Mouse (Mus musculus) midbrain, embryonic 10.5 days (tissue): ENCODE results near the gene Cdc42ep5. TPM values are rescaled to one million over a fixed set of nuclear protein-coding genes. Genes with fewer than 3 reads are reported as not detected.

Experiments
- DNase-seq: peaks from one replicate; pipeline ENCODE4 v3.0.0-alpha.2; 2017; ENCODE audit warnings: low spot score
- H3K27ac ChIP-seq: fragments of 300-500 bp; sonication (generic); replicated peaks from 2 replicates; pipeline ENCODE4 v1.5.1; 2016; ENCODE audit warnings: mild to moderate bottlenecking
- H3K27me3 ChIP-seq: fragments of 300-500 bp; sonication (generic); 2 replicates; pipeline ENCODE4 v1.6.1; 2016; ENCODE audit warnings: low read depth, mild to moderate bottlenecking; ENCODE audit not compliant: poor library complexity, severe bottlenecking
- H3K36me3 ChIP-seq: fragments of 300-500 bp; sonication (generic); 2 replicates; pipeline ENCODE4 v1.6.1; 2016; ENCODE audit warnings: mild to moderate bottlenecking, moderate library complexity
- H3K4me1 ChIP-seq: fragments of 300-500 bp; sonication (generic); 2 replicates; pipeline ENCODE4 v1.6.1; 2016
- H3K4me3 ChIP-seq: fragments of 300-500 bp; sonication (generic); 2 replicates; pipeline ENCODE4 v1.5.1; 2016; ENCODE audit warnings: mild to moderate bottlenecking, moderate library complexity
- H3K9me3 ChIP-seq: fragments of 300-500 bp; sonication (generic); replicated peaks from 2 replicates; pipeline ENCODE4 v1.6.1; 2016; ENCODE audit warnings: mild to moderate bottlenecking
- WGBS: fragments of 180-500 bp; shearing (Covaris S2); methylation state at CpG from one replicate; pipeline ENCODE4 v1.1.7; 2016; 5-methylcytosine and 5-hydroxymethylcytosine counted together
- polyA plus RNA-seq: library from polyadenylated mRNA; unstranded; fragments of >200 nt; fragmentation: Nextera tagmentation; extraction: Ambion mirVana; gene quantifications from 2 replicates; pipeline ENCODE4 v1.2.1, GENCODE M21; 2016

Cdc42ep5 gene
- polyA plus RNA-seq, 1 experiment from 2014 or later = 18.1 TPM

DNA sequence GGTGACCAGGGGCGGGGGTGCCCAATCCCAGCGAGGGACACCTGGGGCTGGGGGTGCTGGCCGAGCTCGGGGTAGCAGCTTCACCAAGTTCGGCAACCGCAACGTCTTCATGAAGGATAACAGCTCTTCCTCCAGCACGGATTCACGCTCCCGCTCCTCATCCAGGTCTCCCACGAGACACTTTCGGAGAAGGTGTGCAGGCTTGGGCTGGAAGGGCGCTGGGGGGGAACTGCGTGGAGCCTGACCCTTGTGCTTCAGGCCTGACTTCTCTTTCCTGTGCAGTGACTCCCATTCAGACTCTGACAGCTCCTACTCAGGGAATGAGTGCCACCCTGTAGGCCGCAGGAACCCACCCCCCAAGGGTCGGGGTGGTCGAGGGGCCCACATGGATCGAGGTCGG, 21.2 kb downstream of the Cdc42ep5 start:
- 98% methylated on average over 19 of the region's 19 CpGs for WGBS
- no peak for DNase-seq
- no peak overlapping the region for H3K27ac ChIP-seq
- peaks cover 9% of the 10 kb centered on the region for H3K4me1 ChIP-seq
- H3K27me3 ChIP-seq = no peaks in the 10 kb centered on the region
- no peaks in the 10 kb centered on the region; the same call in 1 of the 2 replicates for H3K9me3 ChIP-seq
- H3K36me3 ChIP-seq = peaks cover 100% of the 10 kb centered on the region
- no peak overlapping the region for H3K4me3 ChIP-seq

DNA sequence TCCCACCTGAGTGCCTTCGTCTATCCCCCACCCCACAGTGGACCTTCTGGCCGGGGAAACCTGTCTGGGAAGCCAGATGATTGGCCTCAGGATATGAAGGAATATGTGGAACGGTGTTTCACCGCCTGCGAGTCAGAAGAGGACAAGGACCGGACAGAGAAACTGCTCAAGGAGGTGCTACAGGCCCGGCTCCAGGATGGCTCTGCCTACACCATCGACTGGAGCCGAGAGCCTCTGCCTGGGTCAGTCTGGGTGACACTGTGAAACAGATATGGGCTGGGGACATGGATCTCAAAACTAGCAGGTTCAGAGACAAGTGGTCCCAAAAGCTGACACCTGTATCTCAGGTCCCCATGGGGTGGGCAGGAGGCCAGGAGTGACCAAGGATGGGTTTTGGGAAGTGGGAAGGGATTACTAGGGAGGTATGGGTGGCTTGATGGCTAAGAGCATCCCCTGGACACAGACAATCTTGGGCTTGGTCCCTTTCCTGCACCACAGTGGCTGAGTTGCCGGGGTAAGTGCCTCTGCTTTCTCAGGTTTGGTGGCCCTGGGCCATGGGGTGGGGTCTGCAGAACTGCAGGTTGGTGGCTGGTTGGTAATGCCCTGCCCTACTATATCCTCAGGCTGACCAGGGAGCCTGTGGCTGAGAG, 21.7 kb downstream of the Cdc42ep5 start:
- H3K36me3 ChIP-seq = peaks cover 100% of the 10 kb centered on the region
- WGBS = 96% methylated on average over 10 of the region's 10 CpGs

DNA sequence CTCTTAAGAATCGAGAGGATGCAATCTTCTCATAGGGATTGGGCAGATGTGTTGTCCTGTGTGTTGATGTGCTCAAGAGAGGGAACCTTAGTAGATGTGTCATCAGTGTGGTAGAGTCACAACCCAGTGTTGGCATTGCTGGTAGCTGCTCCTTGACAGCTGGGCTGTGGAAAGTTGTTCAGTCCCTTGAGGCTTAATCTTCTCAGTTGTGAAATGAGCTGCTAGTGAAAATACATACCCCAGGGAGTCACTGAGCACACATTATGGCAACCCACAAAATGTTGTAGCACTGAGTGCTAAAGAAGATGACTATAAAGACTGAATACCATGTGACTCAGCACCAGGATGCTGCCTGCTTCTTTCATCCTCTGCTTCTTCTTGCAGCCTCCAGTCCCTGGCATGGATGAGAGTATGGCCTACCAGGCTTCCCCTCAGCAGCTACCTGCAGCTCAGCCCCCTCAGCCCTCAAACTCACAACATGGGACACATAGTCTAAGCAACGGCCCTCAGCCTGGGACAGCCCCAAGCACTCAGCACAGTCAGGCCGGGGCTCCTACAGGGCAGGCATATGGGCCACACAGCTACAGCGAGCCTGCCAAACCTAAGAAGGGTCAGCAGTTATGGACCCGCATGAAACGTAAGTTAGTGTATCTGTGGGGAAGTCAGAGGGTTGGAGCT, 22.9 kb downstream of the Cdc42ep5 start:
- no peaks in the 10 kb centered on the region for H3K27me3 ChIP-seq

More for the DNA sequence above, 21.7 kb downstream of the Cdc42ep5 start:
- peaks cover 9% of the 10 kb centered on the region for H3K4me1 ChIP-seq
- H3K9me3 ChIP-seq = no peaks in the 10 kb centered on the region; the same call in 1 of the 2 replicates
- no peak overlapping the region for H3K27ac ChIP-seq
- DNase-seq = no peak
- no peak overlapping the region for H3K4me3 ChIP-seq
- H3K27me3 ChIP-seq = no peaks in the 10 kb centered on the region

GRCm38 (mm10) chr7:4139391-4139790, 25.3 kb downstream of the Cdc42ep5 start:
- Histone ChIP-seq H3K27me3 (no peaks in the 10 kb centered on the region), H3K9me3 (no peaks in the 10 kb centered on the region), H3K4me1 (peaks cover 24% of the 10 kb centered on the region), H3K4me3 (peak overlapping the region; percentile 7; the same call in 1 of the 2 replicates), H3K36me3 (peaks cover 65% of the 10 kb centered on the region), H3K27ac (no peak overlapping the region)
- WGBS = 94% methylated on average over 5 of the region's 5 CpGs
- no peak for DNase-seq

More for the DNA sequence above, 22.9 kb downstream of the Cdc42ep5 start:
- no peaks in the 10 kb centered on the region; the same call in 1 of the 2 replicates for H3K9me3 ChIP-seq
- no peak overlapping the region for H3K4me3 ChIP-seq
- no peak for DNase-seq
- WGBS = 94% methylated on average over 6 of the region's 6 CpGs
- no peak overlapping the region for H3K27ac ChIP-seq
- H3K4me1 ChIP-seq = peaks cover 13% of the 10 kb centered on the region
- H3K36me3 ChIP-seq = peaks cover 89% of the 10 kb centered on the region

DNA sequence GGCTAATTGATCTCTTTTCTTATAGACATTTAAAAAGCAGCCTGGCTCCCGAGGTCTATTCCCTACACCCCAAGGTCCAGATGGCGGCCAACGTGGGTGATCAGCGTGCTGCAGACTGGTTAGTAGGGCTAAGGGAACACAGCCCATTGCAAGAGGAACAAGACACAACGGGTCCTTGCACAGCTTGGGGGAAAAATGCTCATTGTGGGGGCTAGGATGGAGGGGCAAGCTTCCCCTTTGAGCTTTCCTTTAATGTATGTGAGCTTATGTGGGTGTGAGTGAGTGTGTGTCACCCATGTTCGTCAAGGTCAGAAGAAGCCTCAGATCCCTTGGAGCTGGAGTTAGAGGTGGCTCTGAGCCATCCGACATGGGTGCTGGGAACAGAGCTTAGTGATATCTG, 26.0 kb downstream of the Cdc42ep5 start:
- Histone ChIP-seq H3K36me3 (peaks cover 62% of the 10 kb centered on the region), H3K4me3 (peak overlapping the region; percentile 80), H3K27me3 (no peaks in the 10 kb centered on the region), H3K4me1 (peaks cover 24% of the 10 kb centered on the region), H3K27ac (no peak overlapping the region), H3K9me3 (no peaks in the 10 kb centered on the region)
- WGBS = 91% methylated on average over 7 of the region's 7 CpGs
- DNase-seq = no peak

GRCm38 (mm10) chr7:4138181-4138580, 26.5 kb downstream of the Cdc42ep5 start:
- Histone ChIP-seq H3K27me3 (no peaks in the 10 kb centered on the region), H3K4me3 (peak overlapping the region; percentile 80), H3K4me1 (peaks cover 24% of the 10 kb centered on the region), H3K36me3 (peaks cover 62% of the 10 kb centered on the region), H3K9me3 (no peaks in the 10 kb centered on the region), H3K27ac (no peak overlapping the region)
- 96% methylated on average over 2 of the region's 2 CpGs for WGBS
- DNase-seq = no peak

GRCm38 (mm10) chr7:4137746-4138145, 26.9 kb downstream of the Cdc42ep5 start:
- no peak for DNase-seq
- Histone ChIP-seq H3K4me1 (peaks cover 24% of the 10 kb centered on the region), H3K27me3 (no peaks in the 10 kb centered on the region), H3K27ac (peak overlapping the region; percentile 97), H3K4me3 (peak overlapping the region; percentile 80), H3K36me3 (peaks cover 62% of the 10 kb centered on the region), H3K9me3 (no peaks in the 10 kb centered on the region)
- WGBS = 52% methylated on average over 3 of the region's 3 CpGs

- Histone ChIP-seq H3K4me1 (peaks cover 24% of the 10 kb centered on the region), H3K4me3 (peak within 1 kb of the TSS; percentile 80), H3K27ac (peak within 1 kb of the TSS; percentile 97), H3K36me3 (peaks cover 62% of the 10 kb centered on the region), H3K27me3 (no peaks in the 10 kb centered on the region), H3K9me3 (no peaks in the 10 kb centered on the region)
- peak; percentile 99 for DNase-seq
- WGBS = under 1% methylated on average over 72 of the region's 78 CpGs
Observed at GRCm38 (mm10) chr7:4136771-4137531, 27.7 kb downstream of the Cdc42ep5 start, which contains the start of gene Leng8. TSS of gene Leng8 (plus strand) at chr7:4137039.

DNA sequence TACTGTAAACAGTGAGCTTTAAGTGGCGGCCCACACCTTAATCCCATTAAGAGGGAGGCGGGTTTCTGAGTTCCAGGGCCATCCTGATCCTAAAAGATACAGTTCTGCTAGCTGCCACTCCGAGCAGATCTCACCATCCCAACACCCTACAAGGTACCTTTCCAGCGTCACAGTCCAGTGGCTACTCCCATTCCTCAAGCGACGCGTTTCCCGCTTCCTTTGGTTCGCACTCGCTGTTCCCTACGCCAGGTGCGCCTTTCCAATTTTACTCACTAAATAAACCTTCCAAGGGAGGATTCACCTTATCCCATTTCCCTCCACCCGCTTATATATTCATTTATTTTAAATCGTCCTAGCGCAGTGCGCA, 28.3 kb downstream of the Cdc42ep5 start:
- Histone ChIP-seq H3K9me3 (no peaks in the 10 kb centered on the region), H3K4me1 (peaks cover 26% of the 10 kb centered on the region), H3K27me3 (no peaks in the 10 kb centered on the region), H3K36me3 (peaks cover 61% of the 10 kb centered on the region), H3K27ac (peak overlapping the region; percentile 97), H3K4me3 (peak overlapping the region; percentile 80)
- WGBS = under 1% methylated on average over 16 of the region's 16 CpGs
- DNase-seq = no peak

GRCm38 (mm10) chr7:4134911-4135310, 29.7 kb downstream of the Cdc42ep5 start:
- H3K36me3 ChIP-seq = peaks cover 56% of the 10 kb centered on the region
- no peak overlapping the region for H3K27ac ChIP-seq
- H3K27me3 ChIP-seq = no peaks in the 10 kb centered on the region
- peaks cover 32% of the 10 kb centered on the region for H3K4me1 ChIP-seq
- DNase-seq = no peak
- no peak overlapping the region for H3K4me3 ChIP-seq
- H3K9me3 ChIP-seq = no peaks in the 10 kb centered on the region
- 95% methylated on average over 5 of the region's 5 CpGs for WGBS

DNA sequence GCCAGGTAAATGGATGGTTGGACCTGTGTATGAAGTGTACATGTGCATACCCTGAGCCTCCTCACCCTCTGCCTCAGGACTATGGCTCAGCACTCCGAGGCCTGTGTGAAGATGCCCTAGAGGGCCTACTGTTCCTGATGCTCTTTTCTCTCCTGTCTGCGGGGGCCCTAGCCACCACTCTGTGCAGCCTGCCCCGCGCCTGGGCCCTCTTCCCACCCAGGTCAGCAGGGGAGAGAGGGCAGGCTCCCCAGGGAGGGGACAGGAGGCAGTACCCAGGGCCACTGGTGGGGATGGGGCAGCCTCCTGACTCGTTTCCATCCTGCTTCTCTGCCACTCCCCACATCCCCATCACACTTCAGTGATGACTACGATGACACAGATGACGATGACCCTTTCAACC, 31.7 kb downstream of the Cdc42ep5 start:
- Histone ChIP-seq H3K4me1 (peaks cover 24% of the 10 kb centered on the region), H3K27me3 (no peaks in the 10 kb centered on the region), H3K4me3 (no peak overlapping the region), H3K36me3 (peaks cover 54% of the 10 kb centered on the region), H3K27ac (no peak overlapping the region), H3K9me3 (no peaks in the 10 kb centered on the region)
- WGBS = 79% methylated on average over 5 of the region's 7 CpGs
- DNase-seq = no peak

DNA sequence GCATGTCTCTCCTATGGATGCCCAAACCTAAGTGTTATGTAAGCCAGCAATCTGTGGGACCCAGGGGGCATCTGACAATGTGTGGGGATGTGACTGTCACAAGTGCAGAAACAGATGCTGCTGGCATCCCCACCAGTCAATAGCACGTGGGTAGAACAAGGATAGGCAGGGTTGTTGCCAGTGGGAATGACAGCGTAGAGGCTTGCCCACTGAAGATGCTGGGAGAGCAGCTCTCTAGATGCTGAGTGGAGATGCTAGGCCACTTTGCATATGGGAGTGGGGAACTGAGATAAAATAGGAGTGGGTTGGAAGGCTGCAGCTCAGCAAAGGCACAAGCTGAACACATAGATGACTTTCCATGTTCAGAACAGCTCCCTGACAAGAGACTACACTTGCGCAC, 32.1 kb downstream of the Cdc42ep5 start:
- Histone ChIP-seq H3K27ac (no peak overlapping the region), H3K9me3 (no peaks in the 10 kb centered on the region), H3K4me3 (no peak overlapping the region), H3K27me3 (no peaks in the 10 kb centered on the region), H3K36me3 (peaks cover 57% of the 10 kb centered on the region), H3K4me1 (peaks cover 19% of the 10 kb centered on the region)
- DNase-seq = no peak
- 91% methylated on average over 3 of the region's 3 CpGs for WGBS
